Mouse (Mus musculus) liver, embryonic 14.5 days (tissue): Measurements from ENCODE around the gene Tmem191c.

Source experiments
- CTCF ChIP-seq: IDR thresholded peaks from 2 replicates; pipeline ENCODE4 v1.5.1; 2016; ENCODE audit warnings: antibody characterized with exemption, low read depth, control low read depth
- EP300 ChIP-seq: IDR thresholded peaks from 2 replicates; pipeline ENCODE4 v1.6.1; 2016; ENCODE audit warnings: antibody characterized with exemption, low read depth

GRCm38 (mm10) chr16:17276164-17277151, 581 bp downstream of the Tmem191c start:
- TF ChIP-seq EP300, result no peak
- TF ChIP-seq CTCF, result peak; percentile 95
